Comparison of ENCODE assay signal across 14 mouse cellular contexts in the genomic region with DNA sequence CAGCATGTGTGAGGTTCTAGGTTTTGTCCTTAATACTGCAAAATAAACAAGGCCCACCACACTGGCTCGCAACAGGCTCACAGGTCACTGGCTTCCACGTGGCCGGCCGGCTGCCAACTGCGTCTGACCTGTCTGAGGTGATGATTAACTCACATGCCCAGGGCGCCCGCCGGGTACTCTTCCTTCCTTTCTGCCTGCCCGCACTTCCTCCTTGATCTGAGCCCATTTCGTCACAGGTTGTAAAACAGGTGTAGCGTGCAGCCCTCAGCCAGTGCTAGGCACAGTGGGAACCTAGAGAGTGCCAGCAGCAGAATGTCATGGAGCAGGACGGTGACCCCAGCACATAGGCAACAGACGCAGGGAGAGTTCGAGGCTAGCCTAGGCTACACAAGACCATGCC. TPM values are rescaled to one million over a fixed set of nuclear protein-coding genes. Genes with fewer than 3 reads are reported as not detected.
DNase-seq lines count a peak whose midpoint lies in the region; TF ChIP-seq lines count a peak whose summit lies in the region.
"Had no signal": no experiment of that assay in that cellular context is flagged by ENCODE, and none has a peak within 500 bp of the region (broad histone marks: within the 10 kb centered on the region; RNA-seq: fewer than 3 reads in every experiment).

No protein-coding gene starts in this region.

- H3K36me3 ChIP-seq in ES-E14 (ENCODE audit: control insufficient read depth, insufficient read depth, low read length, poor library complexity, severe bottlenecking): no peaks in the 10 kb centered on the region
- H3K36me3 ChIP-seq: forebrain, embryonic 15.5 days; hindbrain, embryonic 12.5 days had no signal

- in situ Hi-C loops in ES-E14 (cut with MboI; ENCODE audit: low sequenced_read_pairs in 2 of 2, unreplicated experiment in 2 of 2): no loop called here

- no peak for TF ChIP-seq POLR2A in lung, adult 2 months (IDR thresholded peaks at IDR 0.05; ENCODE audit: borderline replicate concordance, extremely low read depth, low read depth, low read length)

- TF ChIP-seq CTCF in lung, adult 2 months (IDR thresholded peaks at IDR 0.05; ENCODE audit: insufficient read depth, low read length): no peak

- peaks cover 0 to 12% of the 10 kb centered on the region in 2 experiments; a peak in 2 of 4 replicates for H3K4me1 ChIP-seq in ES-E14 (ENCODE audit: control insufficient read depth in 2 of 2, insufficient read depth in 2 of 2, low read length in 2 of 2, poor library complexity in 1 of 2)
- 0 out of 2 replicates have a peak, but pooled peaks cover 3% of the 10 kb centered on the region for H3K4me1 ChIP-seq in lung, adult 2 months (ENCODE audit: control insufficient read depth, insufficient read depth, low read length)

- 64% methylated on average over 14 of the region's 14 CpGs for WGBS in lung, adult 2 months

- no peak overlapping the region for H3K27ac ChIP-seq in ES-E14 (ENCODE audit: insufficient read depth, low read depth, low read length, poor library complexity, severe bottlenecking)
- H3K27ac ChIP-seq: forebrain, embryonic 15.5 days; hindbrain, embryonic 12.5 days had no signal

- H3K4me3 ChIP-seq in ES-E14 (ENCODE audit: insufficient read depth in 1 of 2, low read depth in 1 of 2, low read length in 2 of 2, poor library complexity in 1 of 2, severe bottlenecking in 1 of 2): no peak overlapping the region
- no peak overlapping the region for H3K4me3 ChIP-seq in lung, adult 2 months (replicated peaks; ENCODE audit: extremely low read depth, low read depth, low read length)
- H3K4me3 ChIP-seq: forebrain, embryonic 15.5 days; hindbrain, embryonic 12.5 days had no signal

- no peaks in the 10 kb centered on the region for H3K9me3 ChIP-seq in ES-E14 (ENCODE audit: control insufficient read depth, insufficient read depth, low read depth, low read length)
- H3K9me3 ChIP-seq: forebrain, embryonic 15.5 days; hindbrain, embryonic 12.5 days had no signal

- 0 out of 2 replicates have a peak overlapping the region, but pooled peaks have one; percentile 55 for H3K9ac ChIP-seq in ES-E14 (ENCODE audit: insufficient read depth, low read depth, low read length, poor library complexity, severe bottlenecking)
- H3K9ac ChIP-seq: forebrain, embryonic 15.5 days; hindbrain, embryonic 12.5 days; lung, embryonic 14.5 days had no signal

- no peak for DNase-seq in ES-E14 (ENCODE audit: low read depth, low spot score)
- peak; percentile 59 to 70 for DNase-seq in cerebellum, postnatal 14 days
- peak; percentile 96 for DNase-seq in kidney, adult 9 months
- DNase-seq in lung, adult 2 months: peak; percentile 20
- no peak for DNase-seq in spleen, adult 18-20 months
- DNase-seq in frontal cortex, adult 2 months (ENCODE audit: extremely low spot score in 1 of 2, low spot score in 1 of 2): no peak
- no peak for DNase-seq in ovary, adult 18-20 months (ENCODE audit: low spot score)
- no peak for DNase-seq in layer of hippocampus, postnatal 14 days (ENCODE audit: low spot score in 2 of 2)
- DNase-seq: lung, embryonic 14.5 days; thymus, postnatal 36 days had no signal

TF ChIP-seq in ES-E14, 5 proteins besides CTCF, POLR2A, EP300 and RAD21:
- no peak for TF ChIP-seq ZNF384 (IDR thresholded peaks at IDR 0.05; ENCODE audit: low read depth, low read length)
- TF ChIP-seq MAFK (IDR thresholded peaks at IDR 0.05; ENCODE audit: insufficient read depth, low read depth, low read length): no peak
- TF ChIP-seq ZC3H11A (IDR thresholded peaks at IDR 0.05; ENCODE audit: borderline replicate concordance, low read depth, low read length): no peak
- TF ChIP-seq HCFC1 (IDR thresholded peaks at IDR 0.05; ENCODE audit: borderline replicate concordance, insufficient read depth, low read length): no peak
- no peak for TF ChIP-seq CHD2 (IDR thresholded peaks at IDR 0.05; ENCODE audit: low read depth, low read length)

RNA-seq across cellular contexts. Expression of a gene that starts 20.9 kb away (rescaled TPM):
- 41.5 and 84.5 TPM in 2 replicates for total RNA-seq in ES-E14 (2012; rRNA removed)
- polyA plus RNA-seq in lung, adult 2 months (2012; rRNA removed): 72.9 and 74.9 TPM in 2 replicates
- 219 and 239 TPM in 2 replicates for polyA plus RNA-seq in frontal cortex, adult 2 months (2012; rRNA removed)
- 100 to 1,000 TPM; 411 to 417 TPM for total RNA-seq in layer of hippocampus, postnatal 14 days (2021)

RNA-seq across cellular contexts. Expression of a gene that starts 46.4 kb away (rescaled TPM):
- 119 and 143 TPM in 2 replicates for total RNA-seq in ES-E14 (2012; rRNA removed)
- polyA plus RNA-seq in lung, adult 2 months (2012; rRNA removed): not detected in 2 replicates
- 0.22 and 0.74 TPM in 2 replicates for polyA plus RNA-seq in frontal cortex, adult 2 months (2012; rRNA removed)
- total RNA-seq in layer of hippocampus, postnatal 14 days (2021): under 1 TPM; 0.19 to 0.41 TPM
- total RNA-seq: monocyte, adult 5-6 weeks had no signal
- polyA plus RNA-seq: C2C12 had no signal

Comparison
In these comparisons a context has a peak if more than half of its experiments do, and no peak if none do; other contexts are left out.
1. DNase-seq: peak in cerebellum, postnatal 14 days (2 of 2), kidney, adult 9 months (single experiment) and lung, adult 2 months (single experiment); none in ES-E14 (single experiment), spleen, adult 18-20 months (0 of 2), frontal cortex, adult 2 months (0 of 2), ovary, adult 18-20 months (single experiment) and layer of hippocampus, postnatal 14 days (0 of 2).
2. RNA of a gene that starts 46.4 kb away (total RNA-seq): 119 to 143 TPM in ES-E14; 0.19 to 0.41 TPM in layer of hippocampus, postnatal 14 days; every median in the first group is over 10 times any median in the second.